Mouse (Mus musculus) cerebellum, postnatal 10 days (tissue): ENCODE results near the gene Farp1.
"Not testable (repeated sequence)": the region's sequence is repeated elsewhere in the genome, so short reads cannot be mapped to it uniquely, and the experiment has no call there.

Experiments
- DNase-seq, 2 experiments: peaks; one replicate each; pipeline ENCODE4 v3.0.0; 2021; ENCODE audit warnings: mixed read lengths in 2 of 2

The Farp1 gene

GRCm38 (mm10) chr14:121034973-121035662 lies at the start of gene Farp1:
Gene Farp1, plus strand, starts transcription at chr14:121035200.
- DNase-seq, result peak; percentile 93 to 94

- DNase-seq, result no peak
These were observed 45.9 kb upstream of the Farp1 start for GRCm38 (mm10) chr14:120989126-120989525.

DNA sequence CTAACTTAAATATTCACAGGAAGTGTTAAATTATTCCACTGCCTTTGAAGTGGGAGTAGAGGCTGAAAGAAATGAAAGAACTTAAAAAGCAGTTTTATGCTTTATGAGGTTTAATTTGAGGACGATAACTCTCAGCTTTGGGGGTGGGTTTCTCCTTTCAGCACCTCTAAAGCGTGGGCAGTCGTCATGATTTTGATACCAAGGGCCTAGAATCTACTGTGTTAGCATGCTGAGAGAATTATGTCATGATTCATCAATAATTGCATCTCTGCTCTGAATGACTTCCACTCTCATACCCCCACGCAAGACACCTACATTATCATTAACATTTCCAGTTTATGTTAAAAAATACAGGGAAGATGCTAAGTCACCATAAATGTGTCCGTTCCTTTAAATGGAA lies 37.3 kb upstream of the Farp1 start:
- DNase-seq, result no peak

GRCm38 (mm10) chr14:121000561-121001340 lies 34.2 kb upstream of the Farp1 start:
- DNase-seq, result no peak

DNA sequence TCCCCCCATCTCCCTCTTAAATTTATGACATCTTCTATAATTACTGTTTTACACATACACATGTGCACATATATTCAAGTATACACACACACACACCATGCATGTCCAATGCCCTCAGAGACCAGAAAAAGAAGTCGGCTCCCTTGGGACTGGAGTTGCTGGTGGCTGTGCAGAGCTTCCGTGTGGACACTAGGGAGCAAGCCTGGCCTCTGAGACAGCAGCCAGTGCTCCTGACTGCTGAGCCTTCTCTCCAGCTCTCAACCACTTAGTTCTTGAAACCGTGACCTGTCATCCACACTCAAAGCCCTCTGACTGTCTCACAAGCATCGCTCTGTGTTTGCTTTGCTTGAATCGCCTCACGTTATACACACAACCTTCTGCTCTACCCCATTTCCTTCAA lies 29.4 kb upstream of the Farp1 start:
- DNase-seq, result peak; percentile 42 to 50

DNA sequence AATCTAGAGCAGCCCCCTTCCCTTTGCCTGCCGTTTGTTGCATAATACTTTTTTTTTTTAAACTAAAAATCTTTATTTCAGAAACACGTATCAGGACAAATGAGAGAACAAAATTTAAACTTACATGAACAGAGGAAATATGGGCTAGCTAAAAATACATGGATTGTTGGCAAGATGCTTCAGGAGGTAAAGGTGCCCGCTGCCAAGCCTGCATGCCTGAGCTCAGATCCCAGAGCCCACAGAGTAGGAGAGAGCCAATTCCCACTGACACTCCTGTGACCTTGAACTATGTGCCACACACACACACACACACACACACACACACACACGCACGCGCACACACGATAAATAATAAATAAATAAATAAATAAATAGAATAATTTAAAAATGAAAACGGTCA lies 29.0 kb upstream of the Farp1 start:
- peak; percentile 53 to 56 for DNase-seq

DNA sequence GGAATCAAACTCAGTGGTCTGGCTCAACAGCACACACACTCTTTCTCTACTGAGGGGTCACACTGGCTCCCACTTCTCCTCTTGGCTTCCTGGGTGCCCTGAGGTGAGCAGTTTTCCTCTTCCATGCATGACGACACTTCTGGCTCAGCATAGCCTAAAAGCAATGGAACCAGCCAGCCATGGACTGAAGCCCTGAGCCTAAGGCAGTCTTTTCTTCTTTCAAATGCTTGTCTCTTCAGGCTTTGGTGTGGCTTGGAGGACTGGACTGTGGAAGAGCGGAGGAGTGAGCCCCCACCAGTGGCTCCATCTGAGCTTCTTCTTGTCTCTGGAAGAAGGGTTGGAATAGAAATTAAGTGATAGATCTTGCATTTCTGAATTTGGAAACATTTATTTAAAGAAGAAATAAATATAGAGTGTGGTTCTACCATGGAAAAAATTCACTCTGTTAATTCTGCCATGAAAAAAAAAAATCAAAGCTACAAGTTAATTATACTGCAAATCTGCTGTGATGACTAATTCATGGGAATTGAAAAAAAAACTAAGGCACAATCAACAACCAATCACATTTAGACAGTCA lies 19.8 kb upstream of the Farp1 start:
- DNase-seq, result no peak

- no peak for DNase-seq
These were observed 12.6 kb upstream of the Farp1 start for GRCm38 (mm10) chr14:121022403-121022802.

DNA sequence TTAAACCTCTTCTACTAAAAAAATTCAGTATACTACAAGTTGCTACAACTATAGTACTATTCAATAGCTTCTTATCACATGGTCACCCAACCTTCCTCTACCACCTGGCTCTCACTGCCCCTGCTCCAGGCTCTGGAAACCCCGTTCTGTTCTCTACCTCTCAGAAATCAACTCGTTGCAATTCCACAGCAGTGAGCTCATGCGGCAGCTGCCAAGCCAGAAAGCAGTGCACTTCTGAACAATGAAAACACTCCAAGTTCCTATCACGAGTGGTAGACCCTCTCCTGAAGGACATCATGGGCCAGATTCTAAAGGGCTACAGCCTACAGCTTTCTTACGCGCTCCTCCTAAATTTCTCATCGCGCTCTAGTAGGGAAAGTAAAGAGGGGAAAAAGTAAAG lies 9.6 kb upstream of the Farp1 start:
- no peak for DNase-seq

- no peak for DNase-seq
These were observed 3.6 kb upstream of the Farp1 start for GRCm38 (mm10) chr14:121031396-121031795.

DNA sequence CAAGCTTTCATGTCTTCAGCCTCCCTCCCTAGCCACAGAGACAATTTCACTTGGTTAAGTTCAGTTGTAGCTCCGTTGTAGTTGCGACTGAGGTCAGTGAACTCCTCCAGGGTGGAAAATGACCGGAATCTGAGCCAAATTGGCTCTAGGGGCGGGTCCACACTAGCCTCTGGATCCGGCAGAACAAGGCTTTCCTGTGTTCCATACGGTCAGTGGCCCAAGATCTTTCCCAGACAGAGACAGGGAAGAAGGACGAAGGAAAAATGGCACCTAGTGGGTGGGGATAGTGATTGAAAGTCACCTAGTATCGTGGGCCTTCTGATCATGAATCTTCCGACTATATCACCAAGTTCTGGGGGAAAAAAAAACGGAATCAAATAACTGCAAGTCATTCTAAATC lies 475 bp upstream of the Farp1 start:
- peak in 1 of 2 experiments; percentile 43 for DNase-seq

DNA sequence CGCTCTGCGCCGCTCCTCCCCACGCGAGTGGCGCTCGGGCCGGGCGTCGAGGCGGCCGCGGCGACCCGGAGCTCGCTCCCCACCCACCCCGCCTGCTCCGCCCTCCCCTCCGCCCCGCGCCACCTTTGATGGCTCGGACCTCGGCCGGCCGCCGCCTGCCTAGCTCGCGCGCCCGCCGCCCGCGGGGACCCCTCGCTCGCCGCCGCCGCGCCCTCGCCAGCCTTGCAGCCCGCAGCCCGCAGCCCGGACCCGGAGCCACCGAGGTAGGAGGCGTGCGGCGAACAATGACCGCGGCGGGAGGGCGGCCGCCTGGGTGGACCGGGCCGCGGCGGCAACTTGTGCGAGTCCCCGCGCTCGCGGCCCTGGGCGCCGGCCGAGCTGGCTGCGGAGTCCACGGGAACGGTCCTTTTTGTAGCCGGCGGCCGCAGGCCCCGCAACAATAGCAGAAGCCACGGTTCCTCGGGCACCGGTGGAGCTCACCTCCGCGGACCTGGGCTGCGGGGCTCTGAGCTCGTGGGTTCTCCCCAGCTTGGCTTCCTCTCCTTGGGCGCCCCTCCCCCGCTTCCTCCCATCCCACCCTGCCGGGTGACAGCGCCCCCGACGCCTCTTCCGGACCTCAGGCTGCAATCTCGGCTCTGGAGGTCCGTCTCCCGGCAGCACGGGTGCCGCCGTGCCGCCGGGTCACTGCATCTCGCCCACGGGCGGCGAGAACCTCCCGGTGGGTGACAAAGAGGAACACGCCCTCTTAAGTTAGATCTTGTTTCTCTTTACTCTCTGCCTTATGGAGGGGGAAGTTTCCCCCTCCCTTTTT lies 868 bp downstream of the Farp1 start:
- DNase-seq, result peak; percentile 80 to 85

- DNase-seq, result peak; percentile 33 to 34
These were observed 1.7 kb downstream of the Farp1 start for GRCm38 (mm10) chr14:121036612-121037221.

GRCm38 (mm10) chr14:121037276-121037675 lies 2.3 kb downstream of the Farp1 start:
- no peak for DNase-seq

DNA sequence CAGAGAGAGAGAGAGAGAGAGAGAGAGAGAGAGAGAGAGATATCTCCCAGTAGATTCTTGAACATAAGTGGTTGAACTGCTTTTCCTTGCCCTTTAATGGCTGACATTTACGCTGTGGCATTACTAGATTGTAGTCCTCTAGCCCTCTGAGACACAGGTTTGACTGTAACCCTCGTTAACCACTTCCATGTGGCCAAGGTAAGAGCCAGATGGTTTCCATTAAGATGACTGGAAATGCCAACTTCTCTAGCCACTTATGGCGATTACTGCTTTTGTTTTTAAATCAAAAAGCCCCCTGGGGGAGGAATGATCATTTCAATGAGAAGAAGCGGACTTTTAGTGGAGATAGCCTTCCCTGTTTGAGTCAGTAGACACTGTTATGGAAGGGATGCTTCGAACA lies 3.7 kb downstream of the Farp1 start:
- no peak for DNase-seq

GRCm38 (mm10) chr14:121044145-121044544 lies 9.1 kb downstream of the Farp1 start:
- DNase-seq, result no peak

GRCm38 (mm10) chr14:121046313-121046961 lies 11.4 kb downstream of the Farp1 start:
- DNase-seq, result no peak

GRCm38 (mm10) chr14:121047780-121048179 lies 12.8 kb downstream of the Farp1 start:
- no peak for DNase-seq

DNA sequence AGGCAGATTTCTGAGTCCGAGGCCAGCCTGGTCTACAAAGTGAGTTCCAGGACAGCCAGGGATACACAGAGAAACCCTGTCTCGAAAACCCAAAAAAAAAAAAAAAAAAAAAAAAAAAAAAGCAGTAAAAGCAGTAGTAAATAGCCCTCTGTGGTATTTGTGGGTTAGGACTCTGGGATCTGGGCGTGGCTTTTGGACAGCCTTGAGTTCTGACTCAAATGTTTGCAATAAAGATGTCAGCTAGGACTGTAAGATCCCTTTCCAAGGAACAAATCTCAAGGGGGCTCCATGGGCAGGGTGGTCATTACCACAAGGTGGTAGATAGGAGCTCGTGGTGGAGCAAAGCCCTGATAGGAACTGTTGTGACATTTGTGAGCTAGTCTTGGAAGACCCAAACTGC lies 16.0 kb downstream of the Farp1 start:
- not testable (repeated sequence) for DNase-seq

- no peak for DNase-seq
These were observed 18.1 kb downstream of the Farp1 start for GRCm38 (mm10) chr14:121053020-121053518.

GRCm38 (mm10) chr14:121054062-121054461 lies 19.1 kb downstream of the Farp1 start:
- DNase-seq, result no peak

- no peak for DNase-seq
These were observed 22.8 kb downstream of the Farp1 start for GRCm38 (mm10) chr14:121057750-121058149.
